Mouse (Mus musculus): ENCODE data around the gene Skint3. TPM values are rescaled to one million over a fixed set of nuclear protein-coding genes. Genes with fewer than 3 reads are reported as not detected.
"Not testable (repeated sequence)": the region's sequence is repeated elsewhere in the genome, so short reads cannot be mapped to it uniquely, and the experiment has no call there.

Skint3 gene
- polyA plus RNA-seq (2015; fragmentation: Nextera tagmentation; extraction: Ambion mirVana) = 0.05 TPM in 1 of 2 replicates, not detected in the other

DNA sequence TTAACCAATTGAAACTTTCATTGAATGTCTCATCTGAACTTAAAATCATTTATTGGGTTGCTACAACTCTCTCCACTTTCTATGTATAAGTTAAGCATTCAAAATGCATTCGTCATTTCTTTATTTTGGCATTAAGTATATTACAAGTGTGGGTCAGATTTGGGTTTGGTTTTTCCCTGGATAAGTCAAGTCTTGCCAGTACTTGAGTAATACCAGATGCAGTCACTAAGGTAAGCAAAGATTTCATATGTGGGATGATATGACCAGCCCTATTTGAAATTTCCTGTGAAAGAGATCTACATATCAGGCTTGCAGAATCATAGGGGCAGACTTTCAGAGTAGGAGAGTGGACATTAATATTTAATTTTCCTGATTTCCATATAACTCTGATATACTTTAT lies at the start of gene Skint3:
Skint3 (plus strand) TSS at position 301 of the 400 bp plus-strand sequence.
- no peaks in the 10 kb centered on the region for H3K9me3 ChIP-seq (ENCODE audit: low read length)
- no peak within 1 kb of the TSS for H3K4me3 ChIP-seq (ENCODE audit: low read length)
- H3K36me3 ChIP-seq (ENCODE audit: insufficient read depth, low read length) = no peaks in the 10 kb centered on the region
- no peak within 1 kb of the TSS for H3K4me2 ChIP-seq (replicated peaks; ENCODE audit: low read depth, low read length)
- 98% methylated on average over 1 of the region's 1 CpGs for WGBS
- no peaks in the 10 kb centered on the region for H3K4me1 ChIP-seq (ENCODE audit: insufficient read depth, low read length)
- no peak within 1 kb of the TSS for H3K27ac ChIP-seq (ENCODE audit: low read length)
- H3K27me3 ChIP-seq (ENCODE audit: insufficient read depth, low read length) = no peaks in the 10 kb centered on the region
- ATAC-seq (ENCODE audit: low FRiP score, low TSS enrichment) = no peak
- no peak within 1 kb of the TSS for H3K9ac ChIP-seq (replicated peaks; ENCODE audit: low read length)

DNA sequence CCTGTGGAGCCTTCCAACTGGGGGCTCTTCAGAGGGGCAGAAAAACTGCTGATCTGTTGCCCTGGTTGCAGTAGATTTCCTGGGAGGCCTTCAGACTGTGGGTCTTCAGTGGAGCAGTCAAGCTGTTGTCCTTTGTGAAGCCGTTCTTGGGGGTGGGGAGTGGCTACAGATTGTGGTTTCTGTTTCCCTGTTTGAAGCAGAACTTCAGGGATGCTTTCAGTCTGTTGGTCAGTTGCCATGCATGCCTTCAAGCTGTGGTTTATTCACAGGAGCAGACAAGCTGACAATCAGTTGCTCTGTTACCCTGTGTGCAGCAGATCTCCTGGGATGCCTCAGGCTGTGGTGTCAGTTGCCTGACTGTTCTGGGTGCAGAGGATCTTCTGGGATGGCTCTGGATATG lies 11.4 kb downstream of the Skint3 start:
- 67% methylated on average over 1 of the region's 1 CpGs for WGBS
- Histone ChIP-seq H3K27ac (ENCODE audit: low read length) (no peak overlapping the region), H3K4me1 (ENCODE audit: insufficient read depth, low read length) (no peaks in the 10 kb centered on the region), H3K4me2 (replicated peaks; ENCODE audit: low read depth, low read length) (no peak overlapping the region), H3K9ac (replicated peaks; ENCODE audit: low read length) (no peak overlapping the region), H3K36me3 (ENCODE audit: insufficient read depth, low read length) (no peaks in the 10 kb centered on the region), H3K9me3 (ENCODE audit: low read length) (peaks cover 13% of the 10 kb centered on the region; the same call in 1 of the 2 replicates), H3K4me3 (ENCODE audit: low read length) (no peak overlapping the region), H3K27me3 (ENCODE audit: insufficient read depth, low read length) (no peaks in the 10 kb centered on the region)
- no peak for ATAC-seq (ENCODE audit: low FRiP score, low TSS enrichment)

DNA sequence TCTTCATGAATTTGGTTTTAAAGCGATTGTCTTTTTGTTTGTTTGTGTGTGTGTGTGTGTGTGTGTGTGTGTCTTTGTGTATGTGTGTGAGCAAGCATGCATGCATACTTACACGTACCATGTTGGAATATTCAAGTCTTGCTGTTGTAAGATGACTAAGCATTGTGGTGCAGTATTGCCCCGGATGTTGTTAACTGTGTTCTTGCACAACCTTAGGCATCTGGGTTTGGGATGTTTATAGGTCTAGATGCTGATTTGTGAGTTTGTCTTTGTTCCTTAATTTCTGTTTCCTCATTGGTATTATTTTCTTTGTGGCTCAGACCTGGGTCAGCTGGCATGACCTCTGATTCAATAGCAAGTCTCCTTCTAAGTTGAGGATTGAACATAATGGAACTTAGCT lies 11.9 kb downstream of the Skint3 start:
- Histone ChIP-seq H3K4me3 (ENCODE audit: low read length) (no peak overlapping the region), H3K4me2 (replicated peaks; ENCODE audit: low read depth, low read length) (no peak overlapping the region), H3K4me1 (ENCODE audit: insufficient read depth, low read length) (no peaks in the 10 kb centered on the region), H3K36me3 (ENCODE audit: insufficient read depth, low read length) (no peaks in the 10 kb centered on the region), H3K9me3 (ENCODE audit: low read length) (peaks cover 14% of the 10 kb centered on the region), H3K9ac (replicated peaks; ENCODE audit: low read length) (no peak overlapping the region), H3K27ac (ENCODE audit: low read length) (no peak overlapping the region), H3K27me3 (ENCODE audit: insufficient read depth, low read length) (no peaks in the 10 kb centered on the region)
- WGBS = 94% methylated on average over 3 of the region's 3 CpGs
- ATAC-seq (ENCODE audit: low FRiP score, low TSS enrichment) = no peak

DNA sequence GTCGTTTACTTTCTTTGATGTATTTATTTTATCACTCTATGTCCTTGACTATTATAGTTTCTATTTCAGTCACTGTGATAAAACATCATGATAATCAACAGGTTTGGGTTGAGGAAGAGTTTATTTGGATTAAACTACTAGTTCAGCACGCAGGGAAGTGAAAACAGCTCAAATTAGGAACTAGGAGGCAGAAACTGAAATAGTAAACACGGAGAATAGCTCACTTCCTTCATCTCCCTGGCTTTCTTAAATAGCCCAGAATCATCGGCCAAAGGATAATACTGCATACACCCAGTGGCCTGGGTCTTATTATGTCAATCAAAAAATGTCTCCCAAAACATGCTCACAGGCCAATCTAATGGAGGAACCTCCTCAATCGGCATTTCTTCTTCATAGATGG lies 24.0 kb downstream of the Skint3 start:
- Histone ChIP-seq H3K36me3 (ENCODE audit: insufficient read depth, low read length) (no peaks in the 10 kb centered on the region), H3K27ac (ENCODE audit: low read length) (no peak overlapping the region), H3K9ac (replicated peaks; ENCODE audit: low read length) (no peak overlapping the region), H3K27me3 (ENCODE audit: insufficient read depth, low read length) (no peaks in the 10 kb centered on the region), H3K9me3 (ENCODE audit: low read length) (no peaks in the 10 kb centered on the region), H3K4me3 (ENCODE audit: low read length) (no peak overlapping the region), H3K4me1 (ENCODE audit: insufficient read depth, low read length) (no peaks in the 10 kb centered on the region), H3K4me2 (replicated peaks; ENCODE audit: low read depth, low read length) (no peak overlapping the region)
- no peak for ATAC-seq (ENCODE audit: low FRiP score, low TSS enrichment)
- 71% methylated on average over 5 of the region's 5 CpGs for WGBS

DNA sequence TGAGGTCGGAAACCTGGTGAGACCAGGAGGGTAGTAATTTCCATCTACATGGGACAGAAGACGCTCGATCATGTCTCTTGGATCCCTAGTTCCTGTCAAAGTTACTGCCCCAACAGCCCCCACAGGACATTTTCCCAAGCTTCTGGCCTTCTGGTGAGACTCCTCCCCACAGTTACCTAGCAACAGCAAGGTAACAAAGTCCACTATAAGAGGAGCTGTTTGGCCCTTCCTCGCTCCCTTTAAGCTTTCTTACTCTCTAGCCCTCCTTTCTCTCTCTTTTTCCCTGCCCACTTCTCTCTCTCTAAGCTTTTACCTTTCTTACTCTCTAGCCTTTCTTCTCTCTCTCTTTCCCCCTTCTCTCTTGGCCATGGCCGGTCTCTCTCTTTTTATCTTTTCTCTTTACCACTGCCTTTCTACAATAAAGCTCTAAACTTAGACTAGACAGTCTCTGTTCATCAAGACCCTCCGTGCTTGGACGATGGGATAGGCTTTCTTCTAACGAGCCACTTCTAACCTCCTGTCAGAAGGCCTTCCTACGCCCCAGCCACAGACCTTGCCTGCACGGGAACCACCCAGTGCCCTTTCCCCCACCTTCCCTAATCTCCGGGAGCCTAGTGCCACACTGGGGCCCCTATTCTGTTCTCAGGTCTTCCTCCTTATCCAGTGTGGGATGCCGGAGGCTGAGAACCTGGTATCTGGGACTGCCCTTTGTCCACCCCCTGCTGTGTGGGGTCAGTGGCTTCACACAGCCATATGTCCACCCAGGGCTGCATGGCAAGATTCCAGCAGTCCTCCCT lies 55.3 kb downstream of the Skint3 start:
- Histone ChIP-seq H3K4me1 (ENCODE audit: insufficient read depth, low read length) (no peaks in the 10 kb centered on the region), H3K9me3 (ENCODE audit: low read length) (peaks cover 9% of the 10 kb centered on the region), H3K27ac (ENCODE audit: low read length) (no peak overlapping the region), H3K4me2 (replicated peaks; ENCODE audit: low read depth, low read length) (no peak overlapping the region), H3K9ac (replicated peaks; ENCODE audit: low read length) (no peak overlapping the region), H3K27me3 (ENCODE audit: insufficient read depth, low read length) (no peaks in the 10 kb centered on the region), H3K4me3 (ENCODE audit: low read length) (no peak overlapping the region), H3K36me3 (ENCODE audit: insufficient read depth, low read length) (no peaks in the 10 kb centered on the region)
- ATAC-seq (ENCODE audit: low FRiP score, low TSS enrichment) = no peak
- WGBS = 79% methylated on average over 12 of the region's 12 CpGs

DNA sequence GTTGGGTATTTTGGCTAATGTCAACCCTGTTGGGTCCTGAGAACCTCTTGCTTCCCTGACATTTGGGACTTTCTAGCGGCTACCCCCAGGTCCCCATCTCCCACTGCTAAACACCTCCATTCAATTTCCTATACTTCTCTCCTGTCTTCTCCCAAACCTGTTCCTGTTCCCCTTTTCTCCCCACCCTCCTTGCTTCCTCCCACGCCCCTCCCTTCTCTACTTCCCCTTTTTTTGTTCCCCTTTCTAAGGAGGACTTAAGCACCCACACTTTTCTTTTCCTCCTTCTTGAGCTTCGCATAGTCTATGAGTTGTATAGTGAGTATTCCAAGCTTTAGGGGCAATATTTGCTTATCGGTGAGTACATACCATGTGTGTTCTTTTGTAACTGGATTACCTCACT lies 56.4 kb downstream of the Skint3 start:
- Histone ChIP-seq H3K4me2 (replicated peaks; ENCODE audit: low read depth, low read length) (no peak overlapping the region), H3K27ac (ENCODE audit: low read length) (no peak overlapping the region), H3K27me3 (ENCODE audit: insufficient read depth, low read length) (no peaks in the 10 kb centered on the region), H3K9ac (replicated peaks; ENCODE audit: low read length) (no peak overlapping the region), H3K4me1 (ENCODE audit: insufficient read depth, low read length) (no peaks in the 10 kb centered on the region), H3K4me3 (ENCODE audit: low read length) (no peak overlapping the region), H3K36me3 (ENCODE audit: insufficient read depth, low read length) (no peaks in the 10 kb centered on the region), H3K9me3 (ENCODE audit: low read length) (peaks cover 9% of the 10 kb centered on the region)
- WGBS = 91% methylated on average over 4 of the region's 4 CpGs
- no peak for ATAC-seq (ENCODE audit: low FRiP score, low TSS enrichment)

DNA sequence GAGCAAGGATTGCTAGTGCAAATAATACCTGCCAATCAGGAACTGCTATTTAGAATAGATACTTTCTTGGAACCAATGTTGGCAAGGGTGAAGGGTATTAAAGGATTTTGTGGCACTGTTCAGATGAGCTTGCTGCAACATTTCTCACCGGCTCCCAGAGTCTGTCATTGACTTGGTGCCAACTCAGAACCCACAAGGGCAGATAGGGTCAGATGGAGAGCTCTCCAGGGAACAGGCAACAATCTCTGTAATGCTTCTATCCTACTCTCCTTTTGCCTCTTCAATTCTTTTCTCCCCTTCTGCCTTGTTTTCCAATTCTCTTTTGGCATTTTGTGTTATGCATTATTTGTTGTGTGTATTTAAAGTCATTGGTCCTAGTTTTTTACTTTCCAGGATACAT lies 70.3 kb downstream of the Skint3 start:
- WGBS = 68% methylated on average over 1 of the region's 1 CpGs
- Histone ChIP-seq H3K36me3 (ENCODE audit: insufficient read depth, low read length) (no peaks in the 10 kb centered on the region), H3K27me3 (ENCODE audit: insufficient read depth, low read length) (no peaks in the 10 kb centered on the region), H3K4me3 (ENCODE audit: low read length) (no peak overlapping the region), H3K27ac (ENCODE audit: low read length) (no peak overlapping the region), H3K9ac (replicated peaks; ENCODE audit: low read length) (no peak overlapping the region), H3K4me1 (ENCODE audit: insufficient read depth, low read length) (no peaks in the 10 kb centered on the region), H3K4me2 (replicated peaks; ENCODE audit: low read depth, low read length) (no peak overlapping the region), H3K9me3 (ENCODE audit: low read length) (no peaks in the 10 kb centered on the region)
- ATAC-seq (ENCODE audit: low FRiP score, low TSS enrichment) = no peak

DNA sequence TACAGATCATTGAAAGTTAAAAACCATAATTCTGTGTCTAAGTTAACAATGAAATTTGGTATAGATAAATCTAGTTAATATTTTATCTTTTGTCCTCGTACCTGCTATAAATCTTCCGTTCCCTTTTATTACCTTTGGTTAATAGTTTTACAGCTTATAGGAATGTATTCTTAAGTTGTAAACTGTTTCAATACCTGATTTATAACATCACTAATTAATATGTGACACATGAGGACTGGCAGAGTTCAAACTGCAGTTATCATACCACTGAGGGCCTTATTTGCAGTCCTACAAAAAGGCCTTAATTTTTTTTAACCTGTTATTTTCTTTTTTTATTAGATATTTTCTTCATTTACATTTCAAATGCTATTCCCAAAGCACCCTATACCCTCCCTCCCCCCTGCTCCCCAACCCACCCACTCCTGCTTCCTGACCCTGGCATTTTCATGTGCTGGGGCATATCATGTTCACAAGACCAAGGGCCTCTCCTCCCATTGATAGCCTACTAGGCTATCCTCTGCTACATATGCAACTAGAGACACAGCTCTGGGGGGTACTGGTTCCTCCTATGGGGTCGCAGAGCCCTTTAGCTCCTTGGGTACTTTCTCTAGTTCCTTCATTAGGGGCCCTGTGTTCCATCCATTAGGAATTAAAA lies 70.9 kb downstream of the Skint3 start:
- no peak for ATAC-seq (ENCODE audit: low FRiP score, low TSS enrichment)
- 69% methylated on average over 3 of the region's 3 CpGs for WGBS

DNA sequence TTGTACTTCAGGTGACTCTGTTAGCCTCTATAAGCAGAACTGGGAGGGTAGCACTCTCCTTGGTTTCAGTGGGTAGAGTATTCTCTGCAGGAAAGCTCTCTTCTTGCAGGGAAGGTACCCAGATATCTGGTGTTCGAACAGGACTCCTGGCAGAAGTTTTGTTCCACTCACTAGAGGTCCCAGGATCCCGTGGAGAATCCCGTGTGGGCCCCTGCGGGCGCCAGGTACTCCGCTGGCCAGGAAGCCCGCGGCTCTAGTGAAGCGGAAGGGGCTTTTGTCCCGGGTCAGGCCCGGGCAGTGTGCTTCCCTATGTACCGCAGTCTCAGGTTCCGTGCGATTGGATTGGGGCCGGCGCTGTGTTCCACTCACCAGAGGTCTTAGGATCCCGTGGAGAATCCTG lies 117.1 kb downstream of the Skint3 start:
- ATAC-seq (ENCODE audit: low FRiP score, low TSS enrichment); H3K4me3 ChIP-seq (ENCODE audit: low read length); H3K9me3 ChIP-seq (ENCODE audit: low read length); H3K36me3 ChIP-seq (ENCODE audit: insufficient read depth, low read length); H3K4me2 ChIP-seq (replicated peaks; ENCODE audit: low read depth, low read length); H3K27ac ChIP-seq (ENCODE audit: low read length); H3K9ac ChIP-seq (replicated peaks; ENCODE audit: low read length); H3K4me1 ChIP-seq (ENCODE audit: insufficient read depth, low read length); H3K27me3 ChIP-seq (ENCODE audit: insufficient read depth, low read length): not testable (repeated sequence)
- 90% methylated on average over 13 of the region's 17 CpGs for WGBS

More for the DNA sequence above, 70.9 kb downstream of the Skint3 start:
- Histone ChIP-seq H3K27ac (ENCODE audit: low read length) (no peak overlapping the region), H3K4me2 (replicated peaks; ENCODE audit: low read depth, low read length) (no peak overlapping the region), H3K9me3 (ENCODE audit: low read length) (no peaks in the 10 kb centered on the region), H3K36me3 (ENCODE audit: insufficient read depth, low read length) (no peaks in the 10 kb centered on the region), H3K4me1 (ENCODE audit: insufficient read depth, low read length) (no peaks in the 10 kb centered on the region), H3K27me3 (ENCODE audit: insufficient read depth, low read length) (no peaks in the 10 kb centered on the region), H3K4me3 (ENCODE audit: low read length) (no peak overlapping the region), H3K9ac (replicated peaks; ENCODE audit: low read length) (no peak overlapping the region)

Measured in kidney, embryonic 16.5 days (tissue).